Mouse (Mus musculus) megakaryocyte, embryonic 14.5 days (primary cell): ENCODE data around the gene Tubb3.

ENCODE experiments used
- FLI1 ChIP-seq: IDR thresholded peaks from 2 replicates; pipeline ENCODE4 v1.6.1; 2012; ENCODE audit warnings: low read length, inconsistent platforms, mixed read lengths
- GATA1 ChIP-seq: IDR thresholded peaks from 3 replicates; pipeline ENCODE4 v1.6.1; 2012; ENCODE audit warnings: mixed read lengths, low read length, inconsistent platforms, borderline replicate concordance

DNA sequence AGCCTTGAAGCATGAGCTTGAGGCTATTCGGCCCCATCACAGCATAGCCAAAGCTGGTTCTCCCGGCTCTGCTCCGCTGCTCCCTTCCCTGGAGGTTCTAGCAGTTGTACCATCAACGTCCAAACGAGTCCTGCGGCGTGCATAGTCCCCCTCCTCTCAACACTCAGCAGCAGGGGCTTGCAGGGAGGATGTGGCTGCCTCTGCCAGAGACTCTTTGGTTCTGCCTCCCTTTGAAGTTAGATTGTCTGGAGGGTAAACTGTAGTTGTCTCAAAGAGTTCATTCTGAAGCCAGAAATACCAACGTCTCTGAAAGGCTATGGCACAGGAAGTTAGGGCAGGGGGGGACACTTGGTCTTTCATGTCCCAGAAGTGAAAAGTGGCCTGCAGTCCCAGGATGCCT is 6.7 kb upstream of the Tubb3 start:
- TF ChIP-seq GATA1 (no peak), FLI1 (no peak)
